Mouse (Mus musculus): ENCODE results near the gene Man1c1.

- TF ChIP-seq CTCF (IDR thresholded peaks at IDR 0.05; ENCODE audit: control insufficient read depth, insufficient read depth, insufficient read length): no peak
- TF ChIP-seq USF1 (IDR thresholded peaks at IDR 0.05; ENCODE audit: low read depth): no peak
- TF ChIP-seq CEBPB (IDR thresholded peaks at IDR 0.05; ENCODE audit: low read depth): no peak
Measured at GRCm38 (mm10) chr4:134572449-134573300, 131.4 kb downstream of the Man1c1 start.
